In the genomic region with DNA sequence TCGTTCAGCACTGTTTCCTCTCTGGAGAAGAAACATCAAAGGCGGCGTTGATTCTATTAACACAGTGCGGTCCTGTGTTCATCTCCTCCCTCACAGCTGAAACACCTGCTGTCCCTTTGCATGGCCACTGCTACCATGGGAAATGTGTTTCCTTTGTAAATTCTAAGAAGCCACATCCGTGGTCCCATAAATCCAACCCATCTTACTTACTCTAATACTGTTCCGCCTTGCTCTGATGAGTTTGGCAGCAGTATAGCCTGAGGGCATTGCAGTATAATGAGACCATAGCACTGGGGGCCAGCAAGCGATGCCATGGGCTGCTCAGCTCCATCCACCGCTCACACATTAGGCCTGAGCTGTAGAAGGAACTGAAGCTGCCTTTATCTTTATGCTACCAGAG, we compare ENCODE assay signal across 25 mouse cellular contexts.
DNase-seq lines count a peak whose midpoint lies in the region; ATAC-seq and TF ChIP-seq lines count a peak whose summit lies in the region.
"Had no signal": no experiment of that assay in that cellular context is flagged by ENCODE, and none has a peak within 500 bp of the region (broad histone marks: within the 10 kb centered on the region; RNA-seq: fewer than 3 reads in every experiment).

No protein-coding gene starts in this region.

- DNase-seq in midbrain, postnatal 0 days (ENCODE audit: low spot score) = no peak
- DNase-seq in neural tube, embryonic 11.5 days (ENCODE audit: low spot score) = no peak
- peak; percentile 5 for DNase-seq in mesoderm, embryonic 11.5 days (ENCODE audit: low read depth, low spot score)
- no peak for DNase-seq in right cerebral cortex, postnatal 14 days
- no peak for DNase-seq in spleen, postnatal 14 days (ENCODE audit: low spot score in 2 of 2)
- DNase-seq: adrenal gland, adult 2 months; adrenal gland, postnatal 25 days; cerebellum, adult 18-20 months; cerebellum, adult 9-10 months; cerebellum, postnatal 14 days; gastrocnemius, postnatal 10 days; gastrocnemius, postnatal 36 days; heart, postnatal 10 days; heart, postnatal 36 days had no signal

- no peak for TF ChIP-seq CTCF in midbrain, postnatal 0 days (IDR thresholded peaks at IDR 0.05)

- H3K4me1 ChIP-seq in midbrain, embryonic 12.5 days = no peaks in the 10 kb centered on the region
- H3K4me1 ChIP-seq in midbrain, postnatal 0 days (ENCODE audit: insufficient read depth, low read length) = 0 out of 2 replicates have a peak, but pooled peaks cover 2% of the 10 kb centered on the region
- H3K4me1 ChIP-seq in neural tube, embryonic 11.5 days (ENCODE audit: control insufficient read depth, insufficient read depth, low read length) = no peaks in the 10 kb centered on the region
- H3K4me1 ChIP-seq in neural tube, embryonic 15.5 days = 0 out of 2 replicates have a peak, but pooled peaks cover 2% of the 10 kb centered on the region
- no peaks in the 10 kb centered on the region for H3K4me1 ChIP-seq in midbrain, embryonic 16.5 days (ENCODE audit: control insufficient read depth, insufficient read depth, low read length)
- H3K4me1 ChIP-seq: heart, embryonic 12.5 days; heart, embryonic 15.5 days had no signal

- H3K27ac ChIP-seq in midbrain, embryonic 12.5 days (replicated peaks) = no peak overlapping the region
- H3K27ac ChIP-seq in midbrain, postnatal 0 days (ENCODE audit: low read depth, low read length) = no peak overlapping the region
- no peak overlapping the region for H3K27ac ChIP-seq in neural tube, embryonic 11.5 days (ENCODE audit: low read depth, low read length)
- no peak overlapping the region for H3K27ac ChIP-seq in neural tube, embryonic 15.5 days (replicated peaks)
- H3K27ac ChIP-seq in midbrain, embryonic 16.5 days (ENCODE audit: low read length) = peak overlapping the region; percentile 37; the same call in 1 of the 2 replicates
- H3K27ac ChIP-seq: forebrain, embryonic 10.5 days; forebrain, embryonic 13.5 days; heart, embryonic 15.5 days; hindbrain, embryonic 10.5 days; hindbrain, embryonic 14.5 days had no signal

- no peaks in the 10 kb centered on the region for H3K27me3 ChIP-seq in midbrain, embryonic 12.5 days
- H3K27me3 ChIP-seq in midbrain, postnatal 0 days (ENCODE audit: insufficient read depth, low read length) = no peaks in the 10 kb centered on the region
- no peaks in the 10 kb centered on the region for H3K27me3 ChIP-seq in neural tube, embryonic 11.5 days (ENCODE audit: control insufficient read depth, insufficient read depth, low read length)
- H3K27me3 ChIP-seq in neural tube, embryonic 15.5 days (replicated peaks) = no peaks in the 10 kb centered on the region
- H3K27me3 ChIP-seq in midbrain, embryonic 16.5 days (ENCODE audit: control insufficient read depth, insufficient read depth, low read depth, low read length) = no peaks in the 10 kb centered on the region
- H3K27me3 ChIP-seq: forebrain, embryonic 13.5 days; heart, embryonic 12.5 days; heart, embryonic 15.5 days had no signal

- no peaks in the 10 kb centered on the region for H3K9me3 ChIP-seq in midbrain, embryonic 12.5 days
- no peaks in the 10 kb centered on the region for H3K9me3 ChIP-seq in midbrain, postnatal 0 days (ENCODE audit: low read length)
- H3K9me3 ChIP-seq in neural tube, embryonic 11.5 days (ENCODE audit: control insufficient read depth, low read length) = no peaks in the 10 kb centered on the region
- no peaks in the 10 kb centered on the region for H3K9me3 ChIP-seq in neural tube, embryonic 15.5 days (replicated peaks)
- 0 out of 2 replicates have a peak, but pooled peaks cover 5% of the 10 kb centered on the region for H3K9me3 ChIP-seq in midbrain, embryonic 16.5 days (replicated peaks; ENCODE audit: control insufficient read depth, low read length, poor library complexity, severe bottlenecking)
- H3K9me3 ChIP-seq: forebrain, embryonic 13.5 days; heart, embryonic 15.5 days had no signal

- H3K4me2 ChIP-seq in midbrain, embryonic 12.5 days (replicated peaks) = no peak overlapping the region
- no peak overlapping the region for H3K4me2 ChIP-seq in midbrain, postnatal 0 days (ENCODE audit: low read depth, low read length, poor library complexity, severe bottlenecking)
- no peak overlapping the region for H3K4me2 ChIP-seq in neural tube, embryonic 11.5 days (ENCODE audit: low read depth)
- H3K4me2 ChIP-seq in neural tube, embryonic 15.5 days = no peak overlapping the region
- no peak overlapping the region for H3K4me2 ChIP-seq in midbrain, embryonic 16.5 days (ENCODE audit: low read length)
- H3K4me2 ChIP-seq: forebrain, embryonic 13.5 days; heart, embryonic 12.5 days; heart, embryonic 15.5 days; hindbrain, embryonic 14.5 days had no signal

- 81% methylated on average over 8 of the region's 8 CpGs for WGBS in midbrain, embryonic 12.5 days
- 52% methylated on average over 8 of the region's 8 CpGs for WGBS in midbrain, postnatal 0 days
- 84% methylated on average over 8 of the region's 8 CpGs for WGBS in neural tube, embryonic 11.5 days
- WGBS in neural tube, embryonic 15.5 days = 50% methylated on average over 8 of the region's 8 CpGs
- 55% methylated on average over 8 of the region's 8 CpGs for WGBS in midbrain, embryonic 16.5 days

- ATAC-seq in midbrain, embryonic 12.5 days (ENCODE audit: low FRiP score, low read depth) = peak; percentile 79
- no peak for ATAC-seq in midbrain, postnatal 0 days (ENCODE audit: low FRiP score)
- ATAC-seq in neural tube, embryonic 11.5 days (ENCODE audit: insufficient read depth, low FRiP score, low TSS enrichment) = peak; percentile 69; the same call in 1 of the 2 replicates
- no peak for ATAC-seq in neural tube, embryonic 15.5 days (ENCODE audit: low FRiP score)
- ATAC-seq in midbrain, embryonic 16.5 days = 0 out of 2 replicates have a peak, but pooled peaks have one; percentile 25
- ATAC-seq: CD4-positive, CD25-positive, alpha-beta regulatory T cell, adult 4 months; forebrain, embryonic 13.5 days; forebrain, embryonic 16.5 days had no signal

- no peak overlapping the region for H3K9ac ChIP-seq in midbrain, embryonic 12.5 days (replicated peaks)
- no peak overlapping the region for H3K9ac ChIP-seq in midbrain, postnatal 0 days (replicated peaks; ENCODE audit: low read length, poor library complexity, severe bottlenecking)
- no peak overlapping the region for H3K9ac ChIP-seq in neural tube, embryonic 11.5 days (ENCODE audit: low read length)
- no peak overlapping the region for H3K9ac ChIP-seq in neural tube, embryonic 15.5 days (replicated peaks)
- no peak overlapping the region for H3K9ac ChIP-seq in midbrain, embryonic 16.5 days (ENCODE audit: low read depth, low read length)
- H3K9ac ChIP-seq: forebrain, embryonic 13.5 days; heart, embryonic 12.5 days; heart, embryonic 15.5 days; hindbrain, embryonic 14.5 days had no signal

- no peaks in the 10 kb centered on the region for H3K36me3 ChIP-seq in midbrain, embryonic 12.5 days
- no peaks in the 10 kb centered on the region for H3K36me3 ChIP-seq in midbrain, postnatal 0 days (ENCODE audit: insufficient read depth, low read length)
- H3K36me3 ChIP-seq in neural tube, embryonic 11.5 days (ENCODE audit: control insufficient read depth, insufficient read depth, low read length) = no peaks in the 10 kb centered on the region
- H3K36me3 ChIP-seq in neural tube, embryonic 15.5 days = no peaks in the 10 kb centered on the region
- no peaks in the 10 kb centered on the region for H3K36me3 ChIP-seq in midbrain, embryonic 16.5 days (ENCODE audit: control insufficient read depth, insufficient read depth, low read length)
- H3K36me3 ChIP-seq: forebrain, embryonic 10.5 days; heart, embryonic 12.5 days; heart, embryonic 15.5 days; hindbrain, embryonic 10.5 days had no signal

- H3K4me3 ChIP-seq in midbrain, embryonic 12.5 days = no peak overlapping the region
- no peak overlapping the region for H3K4me3 ChIP-seq in midbrain, postnatal 0 days (ENCODE audit: low read depth, low read length)
- no peak overlapping the region for H3K4me3 ChIP-seq in neural tube, embryonic 11.5 days (ENCODE audit: low read depth, low read length)
- no peak overlapping the region for H3K4me3 ChIP-seq in neural tube, embryonic 15.5 days (replicated peaks)
- H3K4me3 ChIP-seq in midbrain, embryonic 16.5 days (ENCODE audit: low read depth, low read length) = no peak overlapping the region
- H3K4me3 ChIP-seq: forebrain, embryonic 10.5 days; forebrain, embryonic 13.5 days; heart, embryonic 12.5 days; heart, embryonic 15.5 days; hindbrain, embryonic 10.5 days had no signal

Comparison
In these comparisons a context has a peak if more than half of its experiments do, and no peak if none do; other contexts are left out.
1. ATAC-seq: peak in midbrain, embryonic 12.5 days (single experiment), neural tube, embryonic 11.5 days (single experiment) and midbrain, embryonic 16.5 days (single experiment); none in midbrain, postnatal 0 days (single experiment) and neural tube, embryonic 15.5 days (single experiment).